Mouse (Mus musculus) stomach, embryonic 14.5 days (tissue): ENCODE data around the gene Fgf3. TPM values are rescaled to one million over a fixed set of nuclear protein-coding genes. Genes with fewer than 3 reads are reported as not detected.
A peak's percentile ranks its signal among the peaks of the same experiment; 100 is the strongest.

Source experiments
- ATAC-seq: fragments of 200-750 bp; cut with Nextera tagmentation; 2 replicates; pipeline ENCODE4 v1.8.0; 2017; ENCODE audit warnings: low read depth, moderate TSS enrichment; ENCODE audit not compliant: insufficient number of reproducible peaks, insufficient read depth, low FRiP score
- H3K27ac ChIP-seq: fragments of 300-500 bp; sonication (generic); 2 replicates; pipeline ENCODE4 v1.5.1; 2014; ENCODE audit warnings: mild to moderate bottlenecking, low read length, moderate library complexity, mixed read lengths
- H3K27me3 ChIP-seq: fragments of 300-500 bp; sonication (generic); 2 replicates; pipeline ENCODE4 v1.6.1; 2014; ENCODE audit warnings: low read length, control low read depth, mixed read lengths; ENCODE audit not compliant: control insufficient read depth, insufficient read depth
- H3K36me3 ChIP-seq: fragments of 300-500 bp; sonication (generic); 2 replicates; pipeline ENCODE4 v1.6.1; 2014; ENCODE audit warnings: mild to moderate bottlenecking, control low read depth, low read length, moderate library complexity, mixed read lengths; ENCODE audit not compliant: control insufficient read depth, insufficient read depth
- H3K4me1 ChIP-seq: fragments of 300-500 bp; sonication (generic); 2 replicates; pipeline ENCODE4 v1.6.1; 2014; ENCODE audit warnings: low read length, control low read depth, mixed read lengths; ENCODE audit not compliant: control insufficient read depth, insufficient read depth
- H3K4me2 ChIP-seq: fragments of 300-500 bp; sonication (generic); replicated peaks from 2 replicates; pipeline ENCODE4 v1.6.1; 2014; ENCODE audit warnings: low read depth, low read length, control low read depth
- H3K4me3 ChIP-seq: fragments of 300-500 bp; sonication (generic); 2 replicates; pipeline ENCODE4 v1.5.1; 2014; ENCODE audit warnings: low read depth, low read length, control low read depth
- H3K9ac ChIP-seq: fragments of 300-500 bp; sonication (generic); replicated peaks from 2 replicates; pipeline ENCODE4 v1.6.1; 2014; ENCODE audit warnings: low read depth, mild to moderate bottlenecking, control low read depth, low read length, moderate library complexity, mixed read lengths
- H3K9me3 ChIP-seq: fragments of 300-500 bp; sonication (generic); 2 replicates; pipeline ENCODE4 v1.6.1; 2016; ENCODE audit warnings: low read depth, low read length, control low read depth; ENCODE audit not compliant: control insufficient read depth
- WGBS: fragments of 180-500 bp; shearing (Covaris S2); extraction: QIAGEN DNeasy Blood & Tissue Kit; methylation state at CpG from one replicate; pipeline ENCODE4 v1.1.7; 2014; 5-methylcytosine and 5-hydroxymethylcytosine counted together
- polyA plus RNA-seq: library from polyadenylated mRNA; unstranded; fragments of >200 nt; fragmentation: Nextera tagmentation; extraction: Ambion mirVana; gene quantifications from 2 replicates; pipeline ENCODE4 v1.2.1, GENCODE M21; 2014

Gene Fgf3
- not detected in 2 replicates for polyA plus RNA-seq

DNA sequence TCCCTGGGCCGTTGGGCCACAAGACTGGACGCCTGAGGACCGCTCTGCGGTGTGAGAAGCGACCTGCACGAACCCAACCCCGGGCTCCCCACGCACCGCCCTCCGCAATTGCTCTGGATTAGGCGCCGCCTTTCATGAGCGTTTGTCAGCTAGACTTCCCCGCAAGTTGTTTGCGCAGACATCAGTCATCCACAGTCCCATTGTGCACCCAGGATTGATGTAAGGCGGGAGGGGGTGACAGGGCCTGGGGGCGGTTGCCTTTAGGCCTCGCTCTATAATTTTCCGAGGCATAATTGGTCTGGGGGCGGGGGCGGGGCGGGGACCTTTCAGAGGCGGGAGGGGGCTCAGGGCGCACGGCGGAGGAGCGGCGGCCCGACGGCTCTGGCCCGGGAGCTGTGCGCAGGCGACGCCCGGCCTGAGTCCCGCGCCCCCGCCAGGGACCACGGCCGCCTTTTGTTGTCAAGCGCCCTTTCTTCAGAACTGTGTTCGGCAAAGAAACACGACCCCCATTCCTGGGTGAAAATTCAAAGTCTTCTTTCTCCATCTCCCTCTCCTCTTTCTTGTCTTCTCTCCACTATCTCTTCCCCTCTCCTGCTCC, at the start of gene Fgf3:
Fgf3 (plus strand) TSS at position 193 of the 598 bp plus-strand sequence.
- Histone ChIP-seq H3K9ac (no peak within 1 kb of the TSS), H3K27me3 (peaks cover 60% of the 10 kb centered on the region), H3K9me3 (no peaks in the 10 kb centered on the region), H3K4me3 (peak within 1 kb of the TSS; percentile 33), H3K36me3 (no peaks in the 10 kb centered on the region), H3K4me2 (peak within 1 kb of the TSS; percentile 70), H3K27ac (no peak within 1 kb of the TSS), H3K4me1 (peaks cover 11% of the 10 kb centered on the region)
- ATAC-seq, result no peak
- WGBS, result 3% methylated on average over 41 of the region's 43 CpGs

DNA sequence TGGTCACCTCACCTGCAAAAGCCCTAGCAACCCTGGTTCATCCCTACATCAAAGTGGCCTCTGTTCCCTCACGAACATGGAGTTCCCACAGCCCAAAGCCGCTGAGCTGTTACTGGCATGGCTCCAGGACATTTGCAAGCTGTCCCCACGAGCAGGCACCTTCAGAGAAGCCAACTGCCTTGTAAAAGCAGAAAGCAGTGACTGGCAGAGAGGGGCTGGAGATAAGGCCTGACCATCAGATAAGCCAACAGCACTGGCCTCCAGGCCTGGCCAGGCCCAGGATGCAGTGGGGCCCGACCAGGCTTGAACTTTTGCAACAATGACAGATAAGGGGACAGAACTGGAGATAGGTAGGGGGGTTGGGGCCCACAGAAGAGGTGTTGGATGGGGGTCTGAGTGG, 49.3 kb upstream of the Fgf3 start:
- Histone ChIP-seq H3K4me3 (no peak overlapping the region), H3K27ac (no peak overlapping the region), H3K9me3 (no peaks in the 10 kb centered on the region), H3K36me3 (no peaks in the 10 kb centered on the region), H3K9ac (no peak overlapping the region), H3K4me2 (no peak overlapping the region), H3K27me3 (no peaks in the 10 kb centered on the region), H3K4me1 (no peaks in the 10 kb centered on the region)
- 36% methylated on average over 4 of the region's 4 CpGs for WGBS
- peak; percentile 51; the same call in 1 of the 2 replicates for ATAC-seq

DNA sequence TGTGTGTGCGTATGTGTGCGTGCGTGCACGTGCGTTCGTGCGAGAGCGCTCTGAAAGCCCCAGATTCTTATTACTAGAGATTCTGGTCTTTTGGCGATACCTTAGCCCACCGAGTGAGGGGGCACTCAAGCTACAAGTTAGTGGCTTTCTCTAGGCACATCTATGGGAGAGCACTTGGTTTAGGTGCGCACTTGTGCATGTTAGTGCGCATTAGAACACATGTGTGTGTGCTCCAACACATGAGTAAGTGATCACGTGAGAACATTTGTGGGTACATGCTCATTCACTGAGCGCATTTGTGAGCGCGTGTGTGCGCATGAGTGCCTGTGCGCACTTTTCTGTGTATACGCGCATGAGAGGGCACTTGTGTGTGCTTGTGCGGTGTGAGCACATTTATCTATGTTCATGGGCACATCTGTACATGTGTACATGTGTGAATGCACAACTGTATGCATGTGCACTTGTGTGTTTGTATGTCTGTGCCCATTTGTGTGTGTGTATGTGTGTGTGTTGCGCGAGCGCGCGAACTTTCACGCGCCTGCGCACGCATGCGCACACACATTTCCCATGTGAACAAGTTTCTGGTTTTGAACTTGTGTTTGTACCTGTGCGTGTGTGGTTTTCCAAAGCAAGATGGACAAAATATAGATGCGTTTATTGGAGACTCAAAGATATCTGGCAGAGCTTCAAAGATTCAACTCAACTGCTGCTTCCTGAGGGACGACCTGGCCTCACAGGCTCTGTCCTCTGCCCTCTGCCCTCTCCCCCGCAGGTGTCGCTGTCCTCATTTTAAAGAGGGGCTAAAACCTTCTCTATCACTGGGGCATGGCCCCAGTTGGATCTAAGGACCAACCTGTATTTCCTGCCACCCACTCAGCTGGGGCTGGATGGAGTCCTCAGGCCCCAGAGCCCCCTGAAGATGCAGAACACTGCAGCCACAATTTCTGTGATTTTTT, 48.0 kb upstream of the Fgf3 start:
- H3K27ac ChIP-seq, result no peak overlapping the region
- peak overlapping the region; percentile 36 for H3K4me2 ChIP-seq
- H3K4me3 ChIP-seq, result peak overlapping the region; percentile 4; the same call in 1 of the 2 replicates
- no peaks in the 10 kb centered on the region for H3K27me3 ChIP-seq
- no peak overlapping the region for H3K9ac ChIP-seq
- no peaks in the 10 kb centered on the region for H3K36me3 ChIP-seq
- H3K9me3 ChIP-seq, result no peaks in the 10 kb centered on the region
- no peaks in the 10 kb centered on the region for H3K4me1 ChIP-seq
- 44% methylated on average over 36 of the region's 36 CpGs for WGBS
- no peak for ATAC-seq

DNA sequence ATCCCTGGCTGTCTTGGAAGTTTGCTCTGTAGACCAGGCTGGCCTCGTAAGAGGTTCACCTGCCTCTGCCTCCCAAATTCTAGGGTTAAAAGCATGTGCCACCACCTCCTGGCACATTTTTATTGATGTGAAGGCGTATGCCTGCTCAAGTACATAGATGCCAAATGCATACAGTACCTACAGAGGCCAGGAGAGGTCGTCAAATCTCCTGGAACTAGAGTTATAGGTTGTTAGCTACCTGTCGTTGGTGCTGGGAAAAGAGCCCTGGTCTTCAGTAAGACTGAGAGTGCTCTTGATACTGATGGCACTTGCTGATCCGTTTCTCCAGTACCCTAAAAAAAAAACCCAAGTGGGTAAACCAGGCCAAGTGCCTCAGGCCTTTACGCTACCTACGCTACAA, 46.5 kb upstream of the Fgf3 start:
- H3K4me2 ChIP-seq, result no peak overlapping the region
- 83% methylated on average over 7 of the region's 7 CpGs for WGBS
- no peaks in the 10 kb centered on the region for H3K36me3 ChIP-seq
- H3K27ac ChIP-seq, result no peak overlapping the region
- H3K4me3 ChIP-seq, result no peak overlapping the region
- ATAC-seq, result no peak
- H3K27me3 ChIP-seq, result no peaks in the 10 kb centered on the region
- H3K4me1 ChIP-seq, result no peaks in the 10 kb centered on the region
- H3K9ac ChIP-seq, result no peak overlapping the region
- no peaks in the 10 kb centered on the region for H3K9me3 ChIP-seq

DNA sequence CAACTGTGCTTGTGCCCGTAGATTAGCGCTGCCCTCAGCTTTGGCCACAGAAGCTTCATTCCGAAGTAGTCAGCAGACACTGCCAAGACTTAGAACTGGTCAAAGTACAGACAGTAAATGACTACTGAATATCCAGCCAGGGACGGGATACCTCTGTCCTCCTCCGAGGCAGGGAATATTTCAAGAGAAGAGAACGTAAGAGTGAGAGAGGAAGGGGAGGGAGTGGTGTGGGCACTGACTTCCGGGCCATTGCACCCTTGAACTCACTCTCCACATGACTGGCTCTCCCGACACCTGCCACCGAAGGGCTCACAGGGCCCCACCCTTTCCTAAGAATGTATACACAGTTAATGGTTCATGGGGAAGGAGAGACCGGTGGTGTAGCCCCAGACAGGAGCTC, 44.6 kb upstream of the Fgf3 start:
- Histone ChIP-seq H3K4me3 (no peak overlapping the region), H3K9ac (no peak overlapping the region), H3K27me3 (no peaks in the 10 kb centered on the region), H3K27ac (no peak overlapping the region), H3K4me2 (no peak overlapping the region), H3K9me3 (no peaks in the 10 kb centered on the region), H3K4me1 (no peaks in the 10 kb centered on the region), H3K36me3 (no peaks in the 10 kb centered on the region)
- 72% methylated on average over 10 of the region's 10 CpGs for WGBS
- no peak for ATAC-seq

DNA sequence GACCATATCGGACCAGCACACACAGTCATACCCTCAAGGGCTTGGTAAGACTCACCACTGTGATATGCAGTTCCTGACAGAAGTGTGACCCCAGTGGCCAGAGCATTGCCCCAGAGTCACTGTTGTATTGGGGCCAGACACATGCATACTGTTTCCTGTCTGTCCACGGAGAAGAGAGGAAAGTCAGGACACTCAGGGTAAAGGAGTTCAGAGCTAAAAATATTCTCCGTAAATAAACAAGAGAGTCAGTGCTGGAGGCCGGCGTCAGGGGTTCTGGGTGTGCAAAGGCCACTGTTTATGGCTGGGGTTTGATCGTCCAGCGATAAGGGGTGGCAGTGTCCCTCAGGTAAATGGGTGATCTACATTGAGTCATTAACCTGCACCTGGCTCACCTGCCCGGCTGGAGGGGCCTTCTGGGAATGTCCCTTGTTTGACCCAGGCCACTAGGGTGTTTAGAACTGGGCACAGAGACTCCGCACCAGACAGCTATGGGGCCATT, 41.9 kb upstream of the Fgf3 start:
- 63% methylated on average over 9 of the region's 9 CpGs for WGBS
- Histone ChIP-seq H3K36me3 (no peaks in the 10 kb centered on the region), H3K4me3 (no peak overlapping the region), H3K4me2 (no peak overlapping the region), H3K4me1 (no peaks in the 10 kb centered on the region), H3K27me3 (no peaks in the 10 kb centered on the region), H3K27ac (no peak overlapping the region), H3K9me3 (no peaks in the 10 kb centered on the region), H3K9ac (no peak overlapping the region)
- ATAC-seq, result no peak

DNA sequence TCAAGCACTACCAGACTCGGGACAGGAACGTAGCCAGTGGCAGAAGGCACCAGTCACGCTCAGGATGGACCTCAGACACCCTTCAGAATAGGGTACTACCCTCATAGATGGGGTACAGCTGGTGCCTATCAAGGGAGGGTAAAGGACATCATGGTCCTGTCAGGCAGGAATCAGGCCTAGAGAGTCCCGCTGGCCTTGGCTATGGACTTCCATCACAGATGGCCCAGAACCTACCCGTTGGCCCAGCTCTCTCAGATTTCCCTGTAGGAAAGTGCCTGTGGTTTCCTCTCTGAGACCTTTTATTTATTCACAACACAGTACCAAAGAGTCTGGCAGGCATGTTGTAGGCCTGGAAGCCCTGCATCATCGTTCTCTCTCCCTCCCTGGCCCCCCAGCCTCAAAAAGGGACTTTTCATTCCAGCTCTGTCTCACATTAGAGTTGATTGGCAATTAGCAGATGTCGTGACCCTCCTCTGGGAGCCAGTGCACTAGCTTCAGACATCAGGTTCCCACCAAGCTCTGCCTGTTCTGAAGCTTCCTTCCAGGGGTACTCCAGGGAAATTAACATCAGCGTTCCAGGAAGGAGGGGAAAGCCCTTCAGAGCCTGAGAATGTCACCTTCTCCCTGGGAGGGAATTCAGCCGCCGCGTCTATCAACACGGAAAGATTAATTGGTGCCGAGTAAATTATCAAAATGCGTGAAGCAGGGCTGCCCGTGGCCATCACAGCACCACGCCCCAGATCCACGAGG, 40.7 kb upstream of the Fgf3 start:
- no peak overlapping the region for H3K4me2 ChIP-seq
- H3K27me3 ChIP-seq, result no peaks in the 10 kb centered on the region
- no peak overlapping the region for H3K4me3 ChIP-seq
- H3K27ac ChIP-seq, result no peak overlapping the region
- no peaks in the 10 kb centered on the region for H3K9me3 ChIP-seq
- WGBS, result 62% methylated on average over 17 of the region's 17 CpGs
- no peaks in the 10 kb centered on the region for H3K36me3 ChIP-seq
- no peak for ATAC-seq
- no peak overlapping the region for H3K9ac ChIP-seq
- no peaks in the 10 kb centered on the region for H3K4me1 ChIP-seq

DNA sequence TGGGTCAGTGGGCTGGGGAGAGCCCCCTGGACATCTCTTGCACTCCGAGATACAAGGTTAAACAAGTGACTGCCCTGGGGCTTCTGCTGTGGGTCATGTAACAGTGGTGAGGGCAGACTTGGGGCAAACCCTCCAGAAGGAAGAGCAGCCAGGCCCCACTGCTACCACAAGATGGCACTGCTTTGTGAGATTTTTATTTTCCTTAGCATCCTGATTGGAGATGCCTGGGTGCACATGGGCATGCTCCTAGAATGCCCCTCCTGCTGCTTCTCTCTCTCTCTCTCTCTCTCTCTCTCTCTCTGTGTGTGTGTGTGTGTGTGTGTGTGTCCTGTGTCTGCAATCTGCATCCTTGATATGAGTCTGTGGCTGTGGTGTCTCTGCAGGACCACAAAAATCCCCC, 39.4 kb upstream of the Fgf3 start:
- Histone ChIP-seq H3K36me3 (no peaks in the 10 kb centered on the region), H3K9me3 (no peaks in the 10 kb centered on the region), H3K9ac (no peak overlapping the region), H3K4me3 (no peak overlapping the region), H3K27me3 (no peaks in the 10 kb centered on the region), H3K27ac (no peak overlapping the region), H3K4me1 (no peaks in the 10 kb centered on the region), H3K4me2 (no peak overlapping the region)
- 29% methylated on average over 1 of the region's 1 CpGs for WGBS
- ATAC-seq, result no peak
